Mouse (Mus musculus) adrenal gland, adult 8-10 months (tissue): Measurements from ENCODE around the gene Tssk4. TPM values are rescaled to one million over a fixed set of nuclear protein-coding genes. Genes with fewer than 3 reads are reported as not detected.

ENCODE experiments used
- DNase-seq: peaks from one replicate; pipeline ENCODE4 v3.0.0; 2022
- total RNA-seq, 4 experiments: library from RNA; stranded (reverse); gene quantifications; 2 replicates each; pipeline ENCODE4 v1.2.4; 2022

Tssk4 gene
- 1 to 10 TPM in 2 of 4 experiments, under 1 TPM in 2; 0.93 to 2.0 (median 1.5) TPM for total RNA-seq

GRCm38 (mm10) chr14:55649884-55650283 lies at the start of gene Tssk4:
Gene Tssk4 (plus strand): TSS chr14:55650184.
- no peak for DNase-seq

GRCm38 (mm10) chr14:55603271-55603632 lies 46.7 kb upstream of the Tssk4 start, which contains the start of gene Irf9:
Gene Irf9 (plus strand): TSS chr14:55603571.
- no peak for DNase-seq

GRCm38 (mm10) chr14:55603633-55604576 lies 46.1 kb upstream of the Tssk4 start:
- peak; percentile 93 for DNase-seq

GRCm38 (mm10) chr14:55604823-55605222 lies 45.2 kb upstream of the Tssk4 start:
- no peak for DNase-seq

- DNase-seq = no peak
Observed at GRCm38 (mm10) chr14:55605743-55606459, 44.1 kb upstream of the Tssk4 start.

- DNase-seq = no peak
Observed at GRCm38 (mm10) chr14:55608339-55608738, 41.6 kb upstream of the Tssk4 start.

- DNase-seq = no peak
Observed at GRCm38 (mm10) chr14:55613346-55613745, 36.6 kb upstream of the Tssk4 start.

GRCm38 (mm10) chr14:55614565-55615178 lies 35.3 kb upstream of the Tssk4 start:
- DNase-seq = no peak

- DNase-seq = no peak
Observed at GRCm38 (mm10) chr14:55615876-55616275, 34.1 kb upstream of the Tssk4 start.

- no peak for DNase-seq
Observed at GRCm38 (mm10) chr14:55616844-55617243, 33.1 kb upstream of the Tssk4 start.

GRCm38 (mm10) chr14:55617822-55618221 lies 32.2 kb upstream of the Tssk4 start, which contains the start of gene Rec8:
Gene Rec8 (plus strand): TSS chr14:55618037.
- peak; percentile 47 for DNase-seq

- no peak for DNase-seq
Observed at GRCm38 (mm10) chr14:55618486-55619195, 31.3 kb upstream of the Tssk4 start.

GRCm38 (mm10) chr14:55628077-55628827 lies 21.7 kb upstream of the Tssk4 start:
- no peak for DNase-seq

GRCm38 (mm10) chr14:55629312-55629711 lies 20.7 kb upstream of the Tssk4 start:
- no peak for DNase-seq

- DNase-seq = no peak
Observed at GRCm38 (mm10) chr14:55634874-55635522, 15.0 kb upstream of the Tssk4 start.

GRCm38 (mm10) chr14:55635523-55636007 lies 14.4 kb upstream of the Tssk4 start, which contains the start of gene Ipo4:
Gene Ipo4 (minus strand): TSS chr14:55635957.
- peak; percentile 84 for DNase-seq

GRCm38 (mm10) chr14:55637795-55638194 lies 12.2 kb upstream of the Tssk4 start, which contains the start of gene Gm49378:
Gene Gm49378 (minus strand): TSS chr14:55637895.
- DNase-seq = no peak

GRCm38 (mm10) chr14:55640816-55641215 lies 9.2 kb upstream of the Tssk4 start:
- DNase-seq = no peak

- DNase-seq = no peak
Observed at GRCm38 (mm10) chr14:55641291-55641690, 8.7 kb upstream of the Tssk4 start.

- DNase-seq = no peak
Observed at GRCm38 (mm10) chr14:55642679-55643059, 7.3 kb upstream of the Tssk4 start.
